Mouse (Mus musculus) heart, embryonic 11.5 days (tissue): ENCODE results near the gene Noxred1. TPM values are rescaled to one million over a fixed set of nuclear protein-coding genes. Genes with fewer than 3 reads are reported as not detected.
"Not testable (repeated sequence)": the region's sequence is repeated elsewhere in the genome, so short reads cannot be mapped to it uniquely, and the experiment has no call there.

Source experiments
- ATAC-seq: fragments of 200-750 bp; cut with Nextera tagmentation; replicated peaks from 2 replicates; pipeline ENCODE4 v1.8.0; 2017; ENCODE audit warnings: moderate library complexity; ENCODE audit not compliant: insufficient number of reproducible peaks, low FRiP score, low TSS enrichment
- H3K27ac ChIP-seq: fragments of 300-500 bp; sonication (generic); 2 replicates; pipeline ENCODE4 v1.5.1; 2014; ENCODE audit warnings: mild to moderate bottlenecking, low read depth, low read length
- H3K27me3 ChIP-seq: fragments of 300-500 bp; sonication (generic); 2 replicates; pipeline ENCODE4 v1.6.1; 2014; ENCODE audit warnings: mild to moderate bottlenecking, low read length, mixed read lengths; ENCODE audit not compliant: control insufficient read depth, insufficient read depth
- H3K36me3 ChIP-seq: fragments of 300-500 bp; sonication (generic); 2 replicates; pipeline ENCODE4 v1.6.1; 2014; ENCODE audit warnings: mild to moderate bottlenecking, low read length, moderate library complexity, mixed read lengths; ENCODE audit not compliant: control insufficient read depth, insufficient read depth
- H3K4me1 ChIP-seq: fragments of 300-500 bp; sonication (generic); 2 replicates; pipeline ENCODE4 v1.6.1; 2014; ENCODE audit warnings: low read length; ENCODE audit not compliant: control insufficient read depth, insufficient read depth
- H3K4me2 ChIP-seq: fragments of 300-500 bp; sonication (generic); 2 replicates; pipeline ENCODE4 v1.6.1; 2014; ENCODE audit warnings: mild to moderate bottlenecking, moderate library complexity
- H3K4me3 ChIP-seq: fragments of 300-500 bp; sonication (generic); 2 replicates; pipeline ENCODE4 v1.5.1; 2014; ENCODE audit warnings: low read depth, low read length
- H3K9ac ChIP-seq: fragments of 300-500 bp; sonication (generic); 2 replicates; pipeline ENCODE4 v1.6.1; 2014; ENCODE audit warnings: mild to moderate bottlenecking, low read depth, low read length, moderate library complexity
- H3K9me3 ChIP-seq: fragments of 300-500 bp; sonication (generic); replicated peaks from 2 replicates; pipeline ENCODE4 v1.6.1; 2016; ENCODE audit warnings: low read length; ENCODE audit not compliant: control insufficient read depth
- WGBS: fragments of 180-500 bp; shearing (Covaris S2); extraction: QIAGEN DNeasy Blood & Tissue Kit; methylation state at CpG from one replicate; pipeline ENCODE4 v1.1.7; 2014; ENCODE audit not compliant: insufficient replicate concordance; 5-methylcytosine and 5-hydroxymethylcytosine counted together
- polyA plus RNA-seq: library from polyadenylated mRNA; unstranded; fragments of >200 nt; fragmentation: Nextera tagmentation; extraction: Ambion mirVana; gene quantifications from 2 replicates; pipeline ENCODE4 v1.2.1, GENCODE M21; 2014

Gene Noxred1
- polyA plus RNA-seq, 1 experiment from 2014 or later, result 1.2 TPM

DNA sequence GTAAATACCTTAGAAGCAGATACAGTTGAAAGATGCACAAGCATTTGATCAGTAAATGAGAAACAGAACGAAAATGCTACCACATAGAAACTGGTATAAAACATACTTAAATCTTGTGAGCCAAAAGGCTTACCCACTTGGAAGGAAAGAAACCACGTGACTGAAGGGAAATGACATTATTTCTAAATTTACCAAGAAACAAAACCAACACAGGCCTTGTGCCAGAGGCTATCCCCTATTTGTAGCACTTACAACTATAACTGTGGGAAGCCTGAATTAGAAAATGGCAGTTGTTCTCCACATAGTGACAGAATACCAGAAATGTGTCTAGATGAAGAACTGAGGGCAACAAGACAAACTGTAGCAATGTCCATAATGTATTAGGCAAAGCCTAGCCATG lies 22.5 kb downstream of the Noxred1 start:
- no peak overlapping the region for H3K4me2 ChIP-seq
- WGBS, result 67% methylated on average over 2 of the region's 2 CpGs
- ATAC-seq, result no peak

DNA sequence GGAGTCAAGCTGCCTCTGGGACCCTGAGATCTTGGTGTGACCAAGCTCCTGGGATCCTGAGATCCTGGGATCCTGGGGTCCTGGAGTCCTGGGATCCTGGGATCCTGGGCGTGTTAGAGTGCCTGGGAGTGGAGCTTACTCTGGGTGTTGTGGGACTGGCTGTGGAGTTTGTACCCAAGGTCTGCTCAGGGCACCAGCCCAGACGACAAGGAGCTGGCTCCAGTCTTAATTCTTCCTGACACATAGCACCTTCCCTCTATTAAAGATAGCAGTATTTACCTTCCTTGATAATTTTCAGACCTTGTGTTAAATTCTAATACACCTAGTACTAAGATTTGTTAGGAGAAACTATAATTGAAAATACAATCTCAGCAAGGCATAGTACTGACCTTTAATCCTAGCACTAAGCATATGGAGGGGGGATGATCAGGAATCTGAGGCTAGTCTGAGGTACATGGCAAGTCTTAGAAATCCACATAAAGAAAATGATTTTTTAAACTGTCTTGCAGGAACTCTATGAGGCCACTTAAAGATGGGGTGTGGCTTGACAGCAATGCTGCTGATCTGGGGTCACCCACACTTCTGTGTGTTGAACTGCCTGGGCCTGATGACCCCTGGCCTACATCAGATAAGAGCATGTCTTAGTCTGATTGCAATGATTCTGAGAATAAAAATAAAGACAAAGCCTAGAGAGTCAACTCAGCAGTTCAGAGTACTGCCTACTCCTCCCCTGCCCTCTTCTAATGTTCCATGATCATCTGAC lies 25.5 kb downstream of the Noxred1 start:
- no peaks in the 10 kb centered on the region for H3K9me3 ChIP-seq
- no peaks in the 10 kb centered on the region for H3K36me3 ChIP-seq
- no peaks in the 10 kb centered on the region for H3K27me3 ChIP-seq
- H3K4me3 ChIP-seq, result no peak overlapping the region
- WGBS, result 39% methylated on average over 2 of the region's 2 CpGs
- no peak overlapping the region for H3K4me2 ChIP-seq
- ATAC-seq, result no peak
- H3K9ac ChIP-seq, result no peak overlapping the region
- no peaks in the 10 kb centered on the region for H3K4me1 ChIP-seq
- H3K27ac ChIP-seq, result no peak overlapping the region

More for the DNA sequence above, 22.5 kb downstream of the Noxred1 start:
- Histone ChIP-seq H3K36me3 (no peaks in the 10 kb centered on the region), H3K4me1 (peaks cover 3% of the 10 kb centered on the region; the same call in 1 of the 2 replicates), H3K27ac (no peak overlapping the region), H3K9me3 (no peaks in the 10 kb centered on the region), H3K27me3 (no peaks in the 10 kb centered on the region), H3K9ac (no peak overlapping the region), H3K4me3 (no peak overlapping the region)

DNA sequence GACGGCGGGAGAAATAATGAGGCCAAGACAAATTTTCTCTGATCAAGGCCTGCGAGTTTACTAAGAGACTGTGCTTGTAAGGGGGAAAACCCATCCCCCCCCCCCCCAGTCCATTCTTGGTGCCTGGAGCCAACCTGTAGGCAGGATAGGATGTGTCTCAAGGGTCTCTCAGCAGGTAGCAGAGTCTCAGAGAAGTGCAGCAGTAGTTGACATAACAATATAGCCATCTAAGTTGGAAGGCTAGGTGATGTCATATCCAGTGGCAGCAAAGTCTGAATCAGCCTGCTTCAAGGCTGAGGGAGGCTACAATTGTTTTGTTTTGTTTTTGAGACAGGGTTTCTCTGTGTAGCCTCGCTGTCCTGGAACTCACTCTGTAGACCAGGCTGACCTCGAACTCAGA lies 32.7 kb downstream of the Noxred1 start:
- ATAC-seq, H3K4me1 ChIP-seq, H3K9me3 ChIP-seq, H3K9ac ChIP-seq, H3K36me3 ChIP-seq, H3K4me3 ChIP-seq, H3K27me3 ChIP-seq, H3K27ac ChIP-seq, H3K4me2 ChIP-seq: not testable (repeated sequence)
- 84% methylated on average over 5 of the region's 5 CpGs for WGBS

DNA sequence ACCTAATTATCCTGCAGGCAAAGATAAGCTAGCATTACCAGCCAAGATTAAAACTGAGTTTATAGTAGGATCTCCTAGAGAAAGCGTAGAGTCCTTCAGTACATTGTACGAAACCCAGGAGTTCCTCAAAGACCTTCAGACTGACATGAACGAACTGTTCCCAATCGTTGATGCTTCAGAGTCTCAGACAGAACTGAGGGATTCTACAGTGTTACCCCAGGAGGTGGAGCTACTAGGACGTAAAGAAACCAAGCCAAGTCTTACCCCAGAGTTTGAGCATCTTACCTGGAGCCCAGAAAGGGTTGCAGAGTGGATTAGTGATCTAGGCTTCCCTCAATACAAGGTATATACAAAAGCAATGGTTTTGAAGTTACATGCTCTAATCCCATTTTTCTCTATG lies 36.8 kb downstream of the Noxred1 start:
- no peak for ATAC-seq
- Histone ChIP-seq H3K4me3 (no peak overlapping the region), H3K9ac (no peak overlapping the region), H3K4me2 (no peak overlapping the region), H3K27me3 (no peaks in the 10 kb centered on the region), H3K36me3 (no peaks in the 10 kb centered on the region), H3K9me3 (no peaks in the 10 kb centered on the region), H3K4me1 (peaks cover 3% of the 10 kb centered on the region; the same call in 1 of the 2 replicates), H3K27ac (no peak overlapping the region)
- WGBS, result 60% methylated on average over 5 of the region's 5 CpGs

DNA sequence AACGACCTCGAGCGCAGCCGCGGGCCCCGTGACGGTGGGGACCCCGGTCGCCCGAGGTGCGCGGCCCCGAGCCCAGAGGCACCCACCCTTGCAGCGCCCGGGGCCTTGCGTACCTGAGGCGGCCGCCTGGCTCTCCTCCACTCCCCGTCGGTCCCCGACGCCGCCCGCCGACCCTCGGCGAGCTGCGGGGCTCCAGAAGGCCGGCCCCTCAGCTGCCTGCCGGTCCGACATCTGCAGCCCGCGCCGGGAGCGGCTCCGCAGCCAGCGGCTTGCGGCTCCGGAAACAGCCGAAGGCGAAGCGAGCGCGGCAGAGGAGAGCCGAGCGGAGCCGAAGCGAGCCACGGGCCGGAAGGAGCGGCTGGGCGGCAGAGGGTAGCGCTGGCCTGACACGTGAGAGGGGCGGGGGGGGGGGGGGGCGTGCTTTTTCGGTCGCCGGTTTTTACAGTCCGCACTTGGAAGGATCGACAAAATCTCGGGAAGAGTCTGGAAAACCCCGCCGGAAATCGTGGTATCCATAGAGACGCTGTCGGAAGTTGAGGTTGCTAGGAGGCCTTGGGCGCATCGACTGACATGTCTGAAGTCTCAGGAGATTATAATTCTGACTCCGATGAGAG lies 38.5 kb downstream of the Noxred1 start, which contains the start of gene Tmed8:
Gene Tmed8 (minus strand): TSS at position 482 of the 614 bp plus-strand sequence.
- under 1% methylated on average over 62 of the region's 70 CpGs for WGBS
- peak within 1 kb of the TSS; percentile 90 for H3K4me3 ChIP-seq
- peak within 1 kb of the TSS; percentile 98 for H3K4me2 ChIP-seq
- peaks cover 3% of the 10 kb centered on the region; the same call in 1 of the 2 replicates for H3K4me1 ChIP-seq
- no peaks in the 10 kb centered on the region for H3K36me3 ChIP-seq
- no peaks in the 10 kb centered on the region for H3K9me3 ChIP-seq
- H3K27me3 ChIP-seq, result no peaks in the 10 kb centered on the region
- peak within 1 kb of the TSS; percentile 88 for H3K9ac ChIP-seq
- H3K27ac ChIP-seq, result 0 out of 2 replicates have a peak within 1 kb of the TSS, but pooled peaks have one; percentile 46
- ATAC-seq, result peak; percentile 90

DNA sequence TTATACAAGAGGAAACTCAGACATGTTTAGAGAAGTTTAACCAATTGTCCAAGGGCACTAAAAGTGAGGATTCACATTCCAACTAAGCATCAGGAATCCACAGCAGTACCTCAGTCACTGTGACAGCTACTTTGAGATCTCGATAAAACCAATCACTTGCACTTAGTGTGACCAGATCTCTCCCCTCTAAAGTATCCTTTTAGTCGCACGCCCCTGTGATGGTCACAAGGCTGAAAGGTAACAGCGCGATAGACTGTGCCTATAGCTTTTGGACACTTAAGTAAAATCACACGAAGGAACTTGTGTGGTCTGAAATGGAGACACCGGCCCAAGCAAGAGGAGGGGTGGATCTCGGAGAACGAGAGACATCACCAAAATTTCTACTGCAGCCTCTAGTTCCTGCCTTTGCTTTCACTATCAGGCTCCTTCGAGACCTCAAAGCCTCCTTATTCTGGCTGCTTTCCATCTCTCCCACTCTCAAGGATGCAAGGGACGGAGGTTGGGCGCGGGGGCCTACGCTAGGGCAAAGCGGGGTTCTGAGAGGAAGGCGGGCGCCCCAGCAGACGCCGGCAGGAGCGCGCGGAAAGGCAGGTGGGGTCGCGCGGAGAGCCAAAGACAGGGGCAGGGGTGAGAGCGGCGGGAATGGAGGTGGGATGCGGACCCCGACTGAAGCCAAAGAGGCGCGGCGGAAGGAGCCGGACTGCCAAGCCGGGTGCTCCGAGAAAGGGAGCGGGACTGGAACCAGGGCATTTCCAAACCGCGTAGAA lies 39.1 kb downstream of the Noxred1 start, which contains the start of gene Samd15:
Gene Samd15 (plus strand): TSS at position 518 of the 767 bp plus-strand sequence.
- Histone ChIP-seq H3K4me1 (peaks cover 3% of the 10 kb centered on the region; the same call in 1 of the 2 replicates), H3K9ac (peak within 1 kb of the TSS; percentile 88), H3K9me3 (no peaks in the 10 kb centered on the region), H3K36me3 (no peaks in the 10 kb centered on the region), H3K27ac (0 out of 2 replicates have a peak within 1 kb of the TSS, but pooled peaks have one; percentile 46), H3K4me3 (peak within 1 kb of the TSS; percentile 90), H3K27me3 (no peaks in the 10 kb centered on the region), H3K4me2 (peak within 1 kb of the TSS; percentile 98)
- ATAC-seq, result peak; percentile 59
- under 1% methylated on average over 38 of the region's 38 CpGs for WGBS

DNA sequence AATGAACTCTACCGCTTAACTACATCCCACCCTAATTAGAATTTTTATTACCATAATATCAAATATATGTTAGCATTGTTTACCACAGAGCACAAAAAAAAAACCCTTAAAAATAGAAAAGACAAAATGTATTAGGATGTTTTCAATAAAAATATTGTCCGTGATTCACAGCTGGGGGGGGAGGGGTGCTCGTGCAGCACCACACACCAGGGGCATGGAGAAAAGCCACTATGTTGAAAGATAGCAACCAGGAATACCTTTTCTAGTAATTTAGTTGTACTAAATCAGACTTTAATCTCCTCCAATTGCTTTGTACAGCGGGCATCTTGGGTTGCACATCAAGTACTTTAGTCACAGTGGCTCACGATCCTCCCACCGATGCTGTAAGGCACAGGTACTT lies 39.7 kb downstream of the Noxred1 start:
- Histone ChIP-seq H3K27ac (no peak overlapping the region), H3K27me3 (no peaks in the 10 kb centered on the region), H3K9ac (peak overlapping the region; percentile 88; the same call in 1 of the 2 replicates), H3K4me2 (peak overlapping the region; percentile 98), H3K36me3 (no peaks in the 10 kb centered on the region), H3K4me1 (peaks cover 3% of the 10 kb centered on the region; the same call in 1 of the 2 replicates), H3K4me3 (peak overlapping the region; percentile 90), H3K9me3 (no peaks in the 10 kb centered on the region)
- no peak for ATAC-seq
- 56% methylated on average over 6 of the region's 6 CpGs for WGBS

DNA sequence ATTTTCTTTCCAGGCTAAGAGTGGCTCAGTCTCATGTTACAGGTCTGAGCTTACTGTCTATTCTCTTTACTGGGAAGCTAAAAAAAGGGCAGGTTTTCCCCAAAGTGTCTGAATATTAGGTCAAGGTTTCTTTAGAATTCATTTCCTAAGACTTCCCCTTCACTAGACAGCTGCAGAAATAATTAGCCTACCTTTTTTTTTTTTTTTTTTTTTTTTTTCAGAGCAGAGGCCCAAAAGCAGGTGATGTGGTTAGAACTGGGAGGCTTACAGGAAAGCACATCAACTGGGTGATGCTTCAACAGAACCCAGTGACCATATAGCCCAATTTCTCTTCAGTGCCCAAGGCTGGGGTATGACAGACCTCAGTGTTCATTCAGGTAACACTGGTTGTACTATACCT lies 42.2 kb downstream of the Noxred1 start:
- no peak overlapping the region for H3K27ac ChIP-seq
- H3K9me3 ChIP-seq, result no peaks in the 10 kb centered on the region
- H3K36me3 ChIP-seq, result no peaks in the 10 kb centered on the region
- peaks cover 3% of the 10 kb centered on the region; the same call in 1 of the 2 replicates for H3K4me1 ChIP-seq
- H3K27me3 ChIP-seq, result no peaks in the 10 kb centered on the region
- H3K9ac ChIP-seq, result no peak overlapping the region
- ATAC-seq, result no peak
- H3K4me2 ChIP-seq, result no peak overlapping the region
- no peak overlapping the region for H3K4me3 ChIP-seq
